Comparison of ENCODE assay signal across 10 mouse cellular contexts in genomic region chr11:88577076-88577475, GRCm38 (mm10).
DNase-seq lines count a peak whose midpoint lies in the region; ATAC-seq and TF ChIP-seq lines count a peak whose summit lies in the region.
"Had no signal": no experiment of that assay in that cellular context is flagged by ENCODE, and none has a peak within 500 bp of the region (broad histone marks: within the 10 kb centered on the region; RNA-seq: fewer than 3 reads in every experiment).

No protein-coding gene starts in this region.

- H3K27ac ChIP-seq in hindbrain, embryonic 10.5 days: peak overlapping the region; percentile 74
- no peak overlapping the region for H3K27ac ChIP-seq in hindbrain, embryonic 11.5 days (ENCODE audit: low read depth, low read length)
- peak overlapping the region; percentile 89 for H3K27ac ChIP-seq in CH12.LX (ENCODE audit: insufficient read depth, low read depth)
- peak overlapping the region; percentile 64 for H3K27ac ChIP-seq in hindbrain, embryonic 15.5 days (replicated peaks)
- H3K27ac ChIP-seq in cerebellum, adult 2 months (ENCODE audit: insufficient read depth, low read length): no peak overlapping the region
- H3K27ac ChIP-seq: liver, embryonic 14.5 days had no signal

- H3K79me2 ChIP-seq in CH12.LX (replicated peaks; ENCODE audit: control insufficient read depth, extremely low read depth, insufficient read depth, poor library complexity, severe bottlenecking): peaks cover 10% of the 10 kb centered on the region

- ATAC-seq in hindbrain, embryonic 11.5 days (ENCODE audit: low FRiP score): no peak
- no peak for ATAC-seq in hindbrain, embryonic 15.5 days (ENCODE audit: low FRiP score, low read depth)

- no peak overlapping the region for H3K4me2 ChIP-seq in hindbrain, embryonic 11.5 days (replicated peaks; ENCODE audit: low read depth, low read length)
- H3K4me2 ChIP-seq in CH12.LX (ENCODE audit: insufficient read depth, low read depth, poor library complexity, severe bottlenecking): peak overlapping the region; percentile 60
- H3K4me2 ChIP-seq in hindbrain, embryonic 15.5 days: no peak overlapping the region

- H3K9ac ChIP-seq in hindbrain, embryonic 11.5 days (ENCODE audit: low read depth, low read length): no peak overlapping the region
- H3K9ac ChIP-seq in CH12.LX (ENCODE audit: insufficient read depth, low read depth): peak overlapping the region; percentile 26
- no peak overlapping the region for H3K9ac ChIP-seq in hindbrain, embryonic 15.5 days
- H3K9ac ChIP-seq: liver, embryonic 14.5 days had no signal

- TF ChIP-seq EP300 in CH12.LX (IDR thresholded peaks at IDR 0.05; ENCODE audit: low read length): no peak

- TF ChIP-seq CTCF in CH12.LX (conservative IDR thresholded peaks at IDR 0.05 in 1 of 2, IDR thresholded peaks at IDR 0.05 in 1 of 2; ENCODE audit: low read depth in 2 of 2, low read length in 2 of 2): no peak
- no peak for TF ChIP-seq CTCF in brain, embryonic 14.5 days (IDR thresholded peaks at IDR 0.05; ENCODE audit: borderline replicate concordance, extremely low read depth, insufficient read depth, insufficient read length)
- TF ChIP-seq CTCF in cerebellum, adult 2 months (IDR thresholded peaks at IDR 0.05; ENCODE audit: borderline replicate concordance, insufficient read depth, low read depth, low read length): no peak

- H3K36me3 ChIP-seq in hindbrain, embryonic 10.5 days: peaks cover 41% of the 10 kb centered on the region
- H3K36me3 ChIP-seq in hindbrain, embryonic 11.5 days (ENCODE audit: control insufficient read depth, insufficient read depth, low read length): no peaks in the 10 kb centered on the region
- H3K36me3 ChIP-seq in CH12.LX (replicated peaks in 1 of 2; ENCODE audit: control insufficient read depth in 1 of 2, insufficient read depth in 1 of 2, low read length in 1 of 2): peaks cover 14 to 51% of the 10 kb centered on the region in 2 experiments
- no peaks in the 10 kb centered on the region for H3K36me3 ChIP-seq in hindbrain, embryonic 15.5 days

- dilution Hi-C loops in CH12.LX (cut with MboI; ENCODE audit: extremely low pct_ligation_motif_present, extremely low pct_unique_long_range_greater_than_20kb, low sequenced_read_pairs): no loop called here

- TF ChIP-seq RAD21 in CH12.LX (IDR thresholded peaks at IDR 0.05; ENCODE audit: low read depth, low read length): no peak

- H3K9me3 ChIP-seq in hindbrain, embryonic 10.5 days: no peaks in the 10 kb centered on the region
- no peaks in the 10 kb centered on the region for H3K9me3 ChIP-seq in hindbrain, embryonic 11.5 days (ENCODE audit: control insufficient read depth, low read length)
- H3K9me3 ChIP-seq in CH12.LX (replicated peaks; ENCODE audit: low read length): no peaks in the 10 kb centered on the region
- H3K9me3 ChIP-seq in hindbrain, embryonic 15.5 days: no peaks in the 10 kb centered on the region

- no peak for DNase-seq in hindbrain, embryonic 10.5 days (ENCODE audit: low spot score)
- DNase-seq in hindbrain, embryonic 11.5 days (ENCODE audit: low spot score): no peak
- DNase-seq in CH12.LX (ENCODE audit: extremely low read depth): peak; percentile 36
- DNase-seq in brain, embryonic 14.5 days (ENCODE audit: low read depth): peak; percentile 75
- no peak for DNase-seq in left cerebral cortex, postnatal 14 days (ENCODE audit: low spot score in 2 of 2)
- DNase-seq in cerebellum, adult 2 months: no peak
- DNase-seq: gastrocnemius, postnatal 14 days; kidney, adult 8-10 months had no signal

- TF ChIP-seq POLR2A in CH12.LX (IDR thresholded peaks at IDR 0.05; ENCODE audit: low read depth, low read length): no peak
- TF ChIP-seq POLR2A in brain, embryonic 14.5 days (IDR thresholded peaks at IDR 0.05; ENCODE audit: borderline replicate concordance, extremely low read depth, insufficient read depth, insufficient read length, poor library complexity, severe bottlenecking): no peak
- TF ChIP-seq POLR2A in cerebellum, adult 2 months (IDR thresholded peaks at IDR 0.05; ENCODE audit: borderline replicate concordance, insufficient read depth, low read length): no peak

- no peak overlapping the region for H3K4me3 ChIP-seq in hindbrain, embryonic 10.5 days
- no peak overlapping the region for H3K4me3 ChIP-seq in hindbrain, embryonic 11.5 days (ENCODE audit: low read depth, low read length)
- H3K4me3 ChIP-seq in CH12.LX (replicated peaks in 1 of 3; ENCODE audit: low read depth in 2 of 3, low read length in 2 of 3, poor library complexity in 1 of 3): no peak overlapping the region
- H3K4me3 ChIP-seq in hindbrain, embryonic 15.5 days: no peak overlapping the region
- H3K4me3 ChIP-seq in cerebellum, adult 2 months (replicated peaks; ENCODE audit: insufficient read depth, low read depth, low read length): no peak overlapping the region

- in situ Hi-C loops in CH12.LX (cut with MboI; ENCODE audit: low pct_ligation_motif_present, low pct_unique_long_range_greater_than_20kb, low sequenced_read_pairs): no loop called here

- H3K27me3 ChIP-seq in hindbrain, embryonic 10.5 days (ENCODE audit: insufficient read depth, poor library complexity, severe bottlenecking): no peaks in the 10 kb centered on the region
- H3K27me3 ChIP-seq in hindbrain, embryonic 11.5 days (ENCODE audit: control insufficient read depth, insufficient read depth, low read length): no peaks in the 10 kb centered on the region
- no peaks in the 10 kb centered on the region for H3K27me3 ChIP-seq in CH12.LX (replicated peaks)
- H3K27me3 ChIP-seq in hindbrain, embryonic 15.5 days: no peaks in the 10 kb centered on the region
- H3K27me3 ChIP-seq in cerebellum, adult 2 months (ENCODE audit: control insufficient read depth, insufficient read depth, low read length): no peaks in the 10 kb centered on the region

- H3K4me1 ChIP-seq in hindbrain, embryonic 10.5 days (replicated peaks): peaks cover 98% of the 10 kb centered on the region
- H3K4me1 ChIP-seq in hindbrain, embryonic 11.5 days (replicated peaks; ENCODE audit: control insufficient read depth, insufficient read depth, low read length): peaks cover 18% of the 10 kb centered on the region
- H3K4me1 ChIP-seq in CH12.LX (ENCODE audit: control insufficient read depth in 1 of 2, insufficient read depth in 2 of 2): peaks cover 44 to 88% of the 10 kb centered on the region in 2 experiments
- H3K4me1 ChIP-seq in hindbrain, embryonic 15.5 days (replicated peaks): peaks cover 80% of the 10 kb centered on the region
- peaks cover 13% of the 10 kb centered on the region for H3K4me1 ChIP-seq in cerebellum, adult 2 months (ENCODE audit: control insufficient read depth, insufficient read depth, low read length)

- WGBS in hindbrain, embryonic 10.5 days: 76% methylated on average over 7 of the region's 7 CpGs
- WGBS in hindbrain, embryonic 11.5 days: 79% methylated on average over 7 of the region's 7 CpGs
- WGBS in hindbrain, embryonic 15.5 days: 36% methylated on average over 7 of the region's 7 CpGs
- 70% methylated on average over 7 of the region's 7 CpGs for WGBS in cerebellum, adult 2 months

- intact Hi-C loops in left cerebral cortex, postnatal 14 days (cut with DNase I): no loop called here

TF ChIP-seq in CH12.LX, 34 proteins besides CTCF, POLR2A, EP300 and RAD21:
- TF ChIP-seq ZNF384 (IDR thresholded peaks at IDR 0.05; ENCODE audit: low read depth, low read length): peak; percentile 67
- no peak for TF ChIP-seq MAX (IDR thresholded peaks at IDR 0.05; ENCODE audit: low read length)
- TF ChIP-seq MEF2A (IDR thresholded peaks at IDR 0.05; ENCODE audit: borderline replicate concordance, low read depth, low read length): peak; percentile 37; the same call in 1 of the 2 replicates
- TF ChIP-seq ETS1 (conservative IDR thresholded peaks at IDR 0.05; ENCODE audit: low read depth, low read length): peak; percentile 23; the same call in 1 of the 2 replicates

Comparison
In these comparisons a context has a peak if more than half of its experiments do, and no peak if none do; other contexts are left out.
1. H3K27ac ChIP-seq: peak in hindbrain, embryonic 10.5 days (single experiment), CH12.LX (single experiment) and hindbrain, embryonic 15.5 days (single experiment); none in hindbrain, embryonic 11.5 days (single experiment) and cerebellum, adult 2 months (single experiment).
2. DNase-seq: peak in CH12.LX (single experiment) and brain, embryonic 14.5 days (single experiment); none in hindbrain, embryonic 10.5 days (single experiment), hindbrain, embryonic 11.5 days (single experiment), left cerebral cortex, postnatal 14 days (0 of 2) and cerebellum, adult 2 months (0 of 2).